Mouse (Mus musculus) left cerebral cortex, postnatal 4 days (tissue): Measurements from ENCODE around the gene Adarb2. TPM values are rescaled to one million over a fixed set of nuclear protein-coding genes. Genes with fewer than 3 reads are reported as not detected.
A peak's percentile ranks its signal among the peaks of the same experiment; 100 is the strongest.
"Not testable (repeated sequence)": the region's sequence is repeated elsewhere in the genome, so short reads cannot be mapped to it uniquely, and the experiment has no call there.

Experiments
- DNase-seq: peaks from one replicate; pipeline ENCODE4 v3.0.0-alpha.2; 2022
- intact Hi-C: fragments of 180-260 bp; cut with DNase I; formaldehyde crosslinking; loops from one replicate; pipeline ENCODE4 v1.15.1; 2025
- total RNA-seq, 2 experiments: library from RNA; stranded (reverse); gene quantifications; 2 replicates each; pipeline ENCODE4 v1.2.3; 2021

Adarb2 gene
- total RNA-seq, 2 experiments from 2014 or later, result 38.7 to 40.0 TPM

DNA sequence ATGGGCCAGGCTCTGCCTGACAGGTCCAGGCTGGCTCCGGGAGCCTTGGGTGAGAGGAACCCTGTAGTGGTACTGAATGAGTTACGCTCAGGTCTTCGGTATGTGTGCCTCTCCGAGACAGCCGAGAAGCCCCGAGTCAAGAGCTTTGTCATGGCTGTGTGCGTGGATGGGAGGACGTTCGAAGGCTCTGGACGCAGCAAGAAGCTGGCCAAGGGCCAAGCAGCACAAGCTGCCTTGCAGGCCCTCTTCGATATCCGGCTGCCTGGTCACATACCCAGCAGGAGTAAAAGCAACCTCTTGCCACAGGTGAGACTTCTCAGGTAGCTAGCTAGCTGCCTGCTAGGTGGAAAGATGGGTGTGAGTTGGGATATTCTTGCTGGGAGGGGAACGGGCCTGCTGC is 367.6 kb downstream of the Adarb2 start:
- peak; percentile 63 for DNase-seq
- intact Hi-C loops, result no loop called here

DNA sequence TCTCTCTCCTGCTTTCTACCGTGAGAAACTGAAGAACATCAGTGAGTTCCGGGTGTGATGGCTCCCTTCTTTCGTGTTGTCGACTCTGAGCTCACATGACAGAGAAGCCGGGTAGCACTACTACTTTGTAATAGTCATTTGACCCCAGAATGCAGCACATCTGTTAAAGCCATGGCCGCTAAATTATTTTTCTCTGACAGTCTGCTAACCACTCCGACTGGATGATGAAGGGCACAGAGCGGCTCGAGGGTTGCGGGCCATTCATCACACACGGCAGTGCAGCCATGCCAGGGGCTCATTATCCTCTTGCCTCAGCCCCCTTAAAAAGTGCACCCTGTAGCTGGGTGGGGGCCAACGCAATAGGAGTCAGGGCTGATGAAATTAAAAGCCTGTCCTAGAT is 371.2 kb downstream of the Adarb2 start:
- intact Hi-C loops, result no loop called here
- no peak for DNase-seq

DNA sequence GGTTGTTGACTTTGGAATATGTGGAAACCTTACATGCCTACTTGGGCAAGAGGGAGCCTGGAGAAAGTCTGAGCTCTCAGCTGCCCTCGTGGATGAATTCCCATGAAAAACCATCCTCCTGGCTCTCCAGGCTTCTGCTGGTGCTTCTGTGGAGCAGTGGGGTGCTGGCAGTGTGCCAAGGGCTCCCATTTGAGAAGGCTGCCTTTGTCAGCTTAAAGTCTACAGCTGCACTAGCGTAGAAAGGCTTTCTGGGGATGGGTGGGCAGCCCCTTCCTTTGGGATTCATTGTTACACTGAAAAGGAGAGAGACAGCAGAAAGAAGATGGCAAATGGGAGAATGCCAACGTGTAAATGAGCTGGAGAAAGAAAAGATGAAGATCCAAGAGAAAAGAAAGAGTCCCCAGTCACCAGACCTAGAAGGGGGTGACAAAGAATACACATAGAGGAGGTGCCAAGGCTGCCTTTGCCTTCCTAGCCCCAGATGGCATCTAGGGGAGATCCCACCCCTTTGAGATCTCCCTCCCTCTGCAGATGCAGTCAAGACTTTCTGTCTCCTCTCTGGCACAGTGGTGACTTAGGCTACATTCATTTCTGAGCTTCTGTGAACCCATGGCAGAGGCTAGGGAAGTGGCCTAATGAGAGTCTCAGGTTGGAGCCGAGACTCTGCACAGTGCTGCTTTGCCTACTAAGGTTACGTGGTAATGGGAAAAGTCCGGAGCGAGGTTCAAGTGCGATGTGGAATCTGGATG is 381.8 kb downstream of the Adarb2 start:
- DNase-seq, result peak; percentile 87

DNA sequence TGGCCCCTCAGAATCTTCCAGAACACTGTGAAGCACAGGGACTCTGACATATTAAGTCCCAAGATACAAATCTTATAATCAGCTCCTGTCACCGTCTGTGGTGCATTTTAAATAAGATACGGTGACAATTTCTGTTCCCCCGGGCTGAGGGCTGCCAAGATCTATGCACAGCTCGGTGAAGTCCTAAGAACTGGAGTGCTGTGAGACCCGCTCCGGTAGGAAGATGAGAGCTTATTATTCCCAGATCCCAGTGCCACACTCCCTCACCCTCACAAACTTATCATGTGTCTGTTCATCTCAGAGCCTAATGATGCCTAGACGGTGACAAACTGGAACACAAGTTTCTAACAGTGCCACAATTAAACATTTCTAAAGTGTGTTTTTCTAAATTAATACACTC is 384.8 kb downstream of the Adarb2 start:
- no peak for DNase-seq
- intact Hi-C loops, result no loop called here

More for the DNA sequence above, 381.8 kb downstream of the Adarb2 start:
- intact Hi-C loops, result no loop called here

DNA sequence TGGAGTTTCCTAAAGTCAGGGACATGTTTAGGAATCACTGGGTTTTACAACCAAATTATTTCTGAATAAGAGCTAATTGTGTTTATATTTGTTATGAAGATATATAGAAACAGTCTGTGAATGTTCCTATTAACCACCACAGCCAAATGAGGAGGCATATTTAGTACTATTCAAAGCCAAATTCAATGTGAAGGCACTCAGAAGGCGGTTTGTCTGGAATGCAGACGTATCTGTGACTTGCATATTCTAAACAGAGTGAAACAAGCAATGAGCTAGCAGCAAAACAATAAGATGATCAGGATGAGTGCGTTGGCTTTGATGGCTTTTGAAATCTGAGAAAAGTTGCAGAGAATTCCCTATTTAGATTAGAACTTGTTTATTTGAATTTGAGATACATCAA is 387.8 kb downstream of the Adarb2 start:
- intact Hi-C loops, result no loop called here
- DNase-seq, result no peak

DNA sequence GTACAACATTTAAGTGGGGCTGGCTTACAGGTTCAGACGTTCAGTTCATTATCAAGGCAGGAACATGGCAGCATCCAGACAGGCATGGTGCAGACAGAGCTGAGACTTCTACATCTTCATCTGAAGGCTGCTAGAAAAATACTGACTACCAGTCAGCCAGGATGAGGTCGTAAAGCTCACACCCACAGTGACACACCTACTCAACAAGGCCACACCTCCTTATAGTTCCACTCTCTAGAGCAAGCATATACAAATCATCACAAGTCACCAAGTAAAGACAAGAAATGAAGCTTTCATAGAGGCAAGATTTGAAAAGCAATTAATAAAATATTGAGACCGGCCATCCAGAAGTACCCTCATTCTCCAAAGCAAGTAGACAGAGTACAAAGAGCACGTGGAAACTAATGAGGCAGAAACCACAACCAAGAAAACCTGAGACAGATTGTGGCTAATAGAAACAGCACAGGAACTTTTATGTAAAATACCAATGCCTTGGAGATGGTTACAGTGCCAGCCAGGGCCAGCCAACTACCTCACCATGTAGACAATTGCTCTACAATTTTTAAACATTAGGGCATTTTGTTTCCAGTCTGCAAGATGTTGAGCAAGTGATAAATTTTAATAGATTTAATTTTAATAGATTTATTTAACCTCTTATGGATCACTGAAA is 394.4 kb downstream of the Adarb2 start:
- intact Hi-C loops, result no loop called here
- no peak for DNase-seq

DNA sequence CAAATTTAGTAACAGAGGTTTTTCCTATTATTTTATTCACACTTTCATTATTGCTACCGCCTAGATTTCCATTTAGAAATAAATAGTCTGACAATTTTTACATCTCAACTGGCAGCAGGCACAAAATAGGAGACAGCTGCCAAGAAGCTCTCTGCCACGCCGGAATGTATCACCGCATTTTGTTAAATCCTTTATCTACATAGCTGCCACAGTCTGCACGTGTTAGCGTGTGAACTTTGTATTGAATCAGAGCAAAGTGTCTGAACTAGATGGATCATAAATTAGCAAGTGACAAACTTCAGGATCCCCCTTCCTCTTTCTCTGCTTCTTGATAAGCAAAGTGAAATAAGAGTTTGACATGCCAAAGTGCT is 395.0 kb downstream of the Adarb2 start:
- no peak for DNase-seq
- intact Hi-C loops, result no loop called here

DNA sequence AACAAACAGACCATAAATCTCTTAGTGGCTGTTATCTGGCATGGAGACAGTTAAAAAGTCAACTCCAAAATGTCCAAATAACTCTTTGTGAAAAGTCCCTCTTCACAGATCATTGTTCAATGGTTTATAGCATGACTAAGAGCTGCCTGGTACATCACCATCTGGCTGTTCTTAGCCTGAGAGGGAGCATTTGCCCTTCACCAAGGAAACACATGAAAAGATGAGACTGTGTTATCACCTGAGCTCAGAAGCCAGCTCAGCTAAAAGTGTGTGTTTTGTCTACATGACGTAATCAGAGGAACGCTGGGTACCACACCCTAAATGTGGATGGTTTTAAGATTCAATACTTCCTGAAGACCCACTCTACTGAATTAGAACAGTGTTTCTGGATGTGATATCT is 403.0 kb downstream of the Adarb2 start:
- no peak for DNase-seq
- intact Hi-C loops, result no loop called here

DNA sequence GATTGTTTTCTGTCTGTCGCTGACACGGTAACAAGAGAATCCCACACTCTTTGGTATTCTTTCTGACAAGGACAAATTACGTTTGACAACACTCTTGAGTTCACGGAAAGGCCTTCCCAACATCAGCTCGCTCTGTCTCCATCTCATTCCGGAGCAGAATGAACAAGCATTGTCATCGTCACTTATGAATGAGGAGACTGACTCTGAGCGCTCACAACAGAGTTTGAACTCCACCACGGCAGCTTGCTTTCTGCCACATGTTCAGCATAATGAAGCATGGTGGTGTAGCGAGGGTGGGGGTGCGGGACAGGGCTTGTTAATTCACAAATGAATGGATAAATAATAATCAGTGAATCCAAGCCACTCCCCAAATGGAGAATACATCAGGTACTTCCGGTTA is 405.4 kb downstream of the Adarb2 start:
- intact Hi-C loops, result no loop called here

DNA sequence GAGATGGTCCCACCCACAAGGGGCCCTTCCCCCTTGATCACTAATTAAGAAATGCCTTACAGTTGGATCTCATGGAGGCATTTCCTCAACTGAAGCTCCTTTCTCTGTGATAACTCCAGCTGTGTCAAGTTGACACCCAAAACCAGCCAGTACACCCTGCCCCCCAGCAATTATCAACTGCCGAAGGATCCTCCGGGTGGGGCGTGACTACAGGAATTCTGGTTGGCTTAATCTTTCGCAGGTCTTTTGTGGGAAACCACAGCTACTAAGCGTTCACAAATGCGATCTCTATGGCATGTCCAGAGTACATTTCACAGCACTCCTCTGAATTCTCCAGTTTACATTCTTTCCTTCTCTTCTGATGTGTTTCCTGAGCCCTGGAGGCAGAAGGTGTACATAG is 406.3 kb downstream of the Adarb2 start:
- DNase-seq, intact Hi-C loops: not testable (repeated sequence)

More for the DNA sequence above, 405.4 kb downstream of the Adarb2 start:
- no peak for DNase-seq

DNA sequence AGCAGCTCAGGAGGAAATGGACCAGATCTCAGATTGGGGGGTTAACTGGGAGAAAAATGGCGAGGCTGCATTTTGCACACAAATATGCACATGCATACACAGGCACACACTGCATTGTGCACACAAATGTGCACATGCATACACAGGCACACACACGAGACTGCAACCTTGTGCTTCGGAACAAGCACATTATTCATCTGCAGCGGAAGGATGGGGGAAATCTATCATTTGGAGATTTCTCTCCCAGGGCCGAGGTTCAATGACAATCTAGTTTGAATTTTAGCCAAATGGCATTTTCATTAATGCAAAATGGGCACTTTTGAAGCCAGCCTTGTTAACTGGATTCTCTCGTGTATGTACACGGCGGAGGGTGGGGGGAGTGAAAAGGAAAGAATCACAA is 408.3 kb downstream of the Adarb2 start:
- intact Hi-C loops, result no loop called here
- DNase-seq, result no peak

DNA sequence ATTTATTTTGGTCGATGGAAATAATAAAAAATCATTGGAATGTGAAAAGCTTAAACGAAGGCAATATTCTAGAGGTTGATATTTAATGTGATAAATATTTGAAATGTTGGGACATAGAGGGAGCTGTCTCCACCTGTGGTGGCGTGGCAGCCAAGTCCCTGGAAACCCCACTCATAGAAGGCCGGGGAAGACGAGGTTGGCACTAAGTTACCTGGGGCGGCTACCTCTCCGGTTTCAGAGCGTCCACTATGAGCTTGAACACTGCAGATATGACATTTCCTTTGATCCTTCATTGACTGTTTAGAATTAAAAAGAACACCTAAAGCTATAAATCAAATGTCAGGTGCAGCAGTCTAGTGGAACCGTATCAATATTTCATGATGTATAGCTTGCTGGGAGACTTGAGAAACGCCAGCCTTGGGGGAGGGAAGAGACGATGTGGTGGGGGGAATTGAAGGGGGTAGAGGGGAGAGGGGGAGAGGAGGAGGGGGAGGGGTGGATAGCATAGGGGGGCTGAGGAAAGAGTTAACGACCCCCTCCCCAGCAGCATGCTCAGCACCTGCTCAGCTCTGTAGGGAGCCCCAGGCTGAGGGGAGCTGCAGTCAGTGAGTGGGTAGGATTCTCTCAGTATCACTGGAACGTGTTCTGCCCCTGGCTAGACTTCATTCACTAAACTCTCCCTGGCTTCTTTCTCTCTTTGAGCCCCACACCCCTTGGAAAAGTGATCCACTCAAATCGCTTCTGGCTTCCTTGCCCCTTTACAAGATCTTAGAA is 410.1 kb downstream of the Adarb2 start:
- intact Hi-C loops, result no loop called here
- DNase-seq, result no peak

DNA sequence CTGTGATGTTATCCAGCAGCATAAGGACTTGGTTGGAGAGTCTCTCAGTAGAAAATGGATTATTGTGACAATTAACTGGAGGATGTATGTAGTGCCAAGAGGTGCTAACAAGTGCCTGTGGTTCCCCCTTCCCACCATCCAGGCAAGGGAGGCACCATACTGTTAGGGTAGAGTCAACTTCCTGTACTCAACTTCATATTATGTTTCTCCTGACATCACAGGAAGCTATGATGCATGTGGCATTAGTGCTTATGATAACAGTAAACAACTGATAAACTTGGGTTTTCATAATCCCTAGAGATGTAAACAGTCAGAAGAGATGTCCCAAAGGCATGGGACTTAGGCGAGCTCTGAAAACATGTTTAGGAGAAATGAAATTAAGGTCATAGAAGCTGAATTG is 414.0 kb downstream of the Adarb2 start:
- intact Hi-C loops, result no loop called here
- no peak for DNase-seq

DNA sequence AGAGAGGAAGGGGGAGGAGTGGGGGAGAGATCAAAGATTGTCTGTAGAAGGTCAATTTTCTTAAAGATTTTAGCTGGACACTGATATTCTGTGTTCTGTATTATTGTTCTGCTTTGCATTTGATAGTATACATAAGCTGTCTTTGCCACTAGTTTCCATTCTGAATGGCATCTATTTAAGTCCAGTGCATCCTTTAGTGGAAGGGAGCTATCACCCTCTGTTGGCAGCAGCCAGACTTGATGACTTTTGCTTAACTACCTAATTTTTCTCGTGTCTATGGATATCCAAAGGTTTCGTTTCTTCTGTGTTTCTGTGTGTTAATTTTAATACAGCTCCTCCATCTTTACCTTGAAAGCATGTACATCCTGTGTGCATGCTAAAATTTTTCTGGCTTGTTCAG is 419.6 kb downstream of the Adarb2 start:
- intact Hi-C loops, result no loop called here
- no peak for DNase-seq

DNA sequence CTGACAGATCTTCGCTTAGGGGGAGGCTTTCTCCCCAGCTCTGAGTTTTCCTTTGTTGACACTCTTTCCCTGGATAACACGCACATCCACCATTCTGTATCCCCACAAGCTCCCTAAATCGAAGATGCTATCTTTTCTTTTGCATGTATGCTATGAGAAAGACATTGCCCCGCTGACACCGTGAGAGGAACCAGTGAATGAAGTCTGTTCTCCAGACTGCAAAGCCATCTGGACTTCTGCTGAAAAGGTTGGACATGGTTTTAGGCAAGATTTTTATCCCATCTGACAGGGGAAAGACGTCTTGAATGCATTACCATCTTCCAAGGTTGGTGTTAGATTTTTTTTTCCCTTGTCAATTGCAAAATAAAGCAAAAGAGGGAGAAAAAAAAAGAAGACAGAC is 426.9 kb downstream of the Adarb2 start:
- DNase-seq, result no peak

DNA sequence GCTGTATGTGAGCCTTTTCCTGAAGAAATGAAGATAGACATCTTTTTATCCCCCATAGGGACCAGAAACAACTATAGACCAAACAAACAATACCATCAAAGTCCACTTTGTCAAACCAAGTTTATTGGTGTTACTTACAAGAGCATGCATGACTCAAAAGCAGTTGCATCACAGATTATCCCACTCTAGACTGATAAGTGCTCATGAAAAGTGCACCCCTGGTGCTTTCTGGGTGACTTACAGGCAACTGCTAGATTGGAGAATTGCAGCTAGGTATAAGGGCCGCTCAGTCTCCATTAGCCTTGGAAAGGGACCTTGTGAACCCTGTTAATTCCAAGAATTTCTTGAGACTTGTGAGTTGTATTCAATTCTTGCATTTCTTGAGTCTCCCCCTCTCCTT is 429.0 kb downstream of the Adarb2 start:
- intact Hi-C loops, result no loop called here
- DNase-seq, result no peak

More for the DNA sequence above, 426.9 kb downstream of the Adarb2 start:
- intact Hi-C loops, result no loop called here

DNA sequence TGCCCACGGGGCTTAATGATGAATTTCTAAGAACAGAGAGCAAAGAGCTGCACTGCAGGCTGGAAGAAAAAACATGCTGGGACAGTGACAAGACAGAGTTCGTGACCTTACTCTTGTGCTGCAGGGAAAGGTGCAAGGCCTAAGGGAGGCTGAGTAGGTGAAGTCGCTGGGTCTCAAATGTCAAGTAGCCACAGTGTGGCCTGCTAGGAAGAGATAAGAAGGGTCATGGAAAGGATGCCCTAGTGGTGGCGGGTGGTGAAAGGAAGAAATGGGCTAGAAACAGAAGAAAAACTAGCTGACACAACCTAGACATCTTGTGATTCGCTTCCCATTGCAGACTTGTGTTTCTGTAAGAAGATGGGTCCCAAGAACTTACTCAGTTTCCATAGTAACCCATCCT is 429.4 kb downstream of the Adarb2 start:
- intact Hi-C loops, result no loop called here
- no peak for DNase-seq

DNA sequence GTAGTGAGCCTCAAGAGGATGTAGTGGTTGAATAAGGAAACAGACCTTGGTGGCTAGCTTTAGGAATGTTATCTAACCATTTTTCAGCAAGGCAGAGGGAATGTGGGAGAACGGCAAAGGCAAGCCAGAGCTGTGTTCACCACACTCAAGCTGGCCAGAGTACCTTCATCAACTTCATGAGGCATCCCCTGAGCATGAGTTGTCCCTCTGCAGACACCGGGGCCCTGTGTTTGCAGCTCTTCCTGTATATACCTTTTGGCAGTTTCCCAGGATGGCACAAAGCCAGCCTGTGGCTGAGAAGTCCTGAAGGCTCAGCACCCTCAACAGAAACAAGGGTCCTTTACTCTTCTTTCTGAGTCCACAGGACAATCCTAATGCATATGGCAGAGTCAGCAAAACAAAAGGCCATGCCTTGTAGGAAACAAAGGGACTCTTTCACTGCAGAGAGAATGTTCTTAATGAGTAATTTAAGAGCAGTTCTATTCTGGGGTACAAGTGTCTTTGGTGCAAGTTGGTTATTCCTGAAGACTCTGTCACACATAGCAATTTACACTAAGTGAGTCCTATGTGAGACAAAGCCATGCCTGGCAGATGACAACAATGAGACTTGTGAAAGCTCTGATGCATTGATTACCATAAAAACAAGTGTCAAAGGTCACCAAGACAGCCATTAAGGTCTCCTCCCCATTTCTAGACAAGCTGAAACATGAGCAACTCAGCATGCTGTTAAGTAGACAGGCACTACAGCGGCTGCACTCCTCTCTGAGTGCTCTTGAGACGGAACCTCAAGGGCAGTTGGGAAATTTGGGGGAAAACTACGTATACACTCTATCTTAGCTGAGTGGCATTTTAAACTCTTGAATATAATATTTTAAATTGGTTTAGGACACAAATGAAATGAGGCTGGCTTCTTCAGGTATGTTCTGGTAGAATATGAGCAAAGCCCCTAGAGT is 431.0 kb downstream of the Adarb2 start:
- DNase-seq, result peak; percentile 26
- intact Hi-C loops, result no loop called here

DNA sequence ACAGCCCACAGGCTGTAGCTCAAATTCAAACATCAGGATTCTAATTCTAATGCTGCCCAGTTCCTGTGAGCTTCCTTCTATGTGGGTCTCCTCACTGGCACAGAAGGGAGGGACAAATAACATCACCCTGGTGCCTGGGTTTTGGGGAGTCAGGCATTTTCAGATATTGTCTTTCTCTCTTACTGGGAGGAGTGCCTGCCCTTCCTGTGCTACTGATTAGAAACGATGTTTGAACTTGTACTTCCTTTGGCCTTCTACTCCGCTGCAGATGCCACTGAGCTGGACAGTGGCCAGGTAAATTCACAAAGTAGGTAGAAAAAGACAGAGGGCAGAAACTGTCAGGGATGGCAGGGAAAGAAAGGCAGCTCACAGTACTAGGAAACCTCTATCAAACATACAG is 439.4 kb downstream of the Adarb2 start:
- DNase-seq, result no peak
- intact Hi-C loops, result no loop called here

DNA sequence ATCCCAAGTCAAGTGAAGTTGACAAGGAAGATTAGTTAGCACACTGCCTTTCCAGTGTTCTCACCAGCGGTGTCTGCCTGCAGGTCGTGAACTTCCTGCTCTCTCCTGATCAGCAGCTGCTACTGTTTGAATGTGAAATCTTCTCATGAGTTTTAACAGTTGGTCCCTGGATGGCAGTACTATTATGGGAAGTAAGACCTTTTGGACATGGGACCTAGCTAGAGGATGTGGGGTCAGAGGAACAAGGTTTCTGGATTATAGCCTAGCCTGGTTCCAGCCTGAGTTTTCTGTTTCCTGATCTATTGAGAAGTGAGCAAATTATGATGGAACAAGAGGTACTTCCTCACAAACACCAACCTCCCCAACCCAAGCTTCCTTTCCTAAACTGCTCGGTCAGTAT is 441.3 kb downstream of the Adarb2 start:
- intact Hi-C loops, result no loop called here
- DNase-seq, result no peak
